Mouse (Mus musculus): ENCODE measurements around the gene Samd1.

- TF ChIP-seq CTCF (IDR thresholded peaks at IDR 0.05; ENCODE audit: extremely low read depth, insufficient read depth, insufficient read length, insufficient replicate concordance) (no peak), POLR2A (IDR thresholded peaks at IDR 0.05; ENCODE audit: low read depth, low read length) (no peak)
These were observed 14.4 kb downstream of the Samd1 start, which contains the start of gene 2210011C24Rik for GRCm38 (mm10) chr8:84011705-84012498.
